Mouse (Mus musculus) heart, embryonic 14.5 days (tissue): ENCODE results near the gene Syt7. TPM values are rescaled to one million over a fixed set of nuclear protein-coding genes. Genes with fewer than 3 reads are reported as not detected.

Experiments
- ATAC-seq: fragments of 200-750 bp; cut with Nextera tagmentation; 2 replicates; pipeline ENCODE4 v1.8.0; 2017; ENCODE audit warnings: low read depth, moderate TSS enrichment; ENCODE audit not compliant: insufficient number of reproducible peaks, insufficient read depth, low FRiP score
- H3K27ac ChIP-seq, 2 experiments: fragments of 200-500 bp in 1 of 2; fragments of 300-500 bp in 1 of 2; sonication (generic) in 1 of 2; replicated peaks in 1 of 2; 2 replicates each; pipeline ENCODE4 v1.5.1; 2012 to 2014; ENCODE audit warnings: low read depth in 2 of 2, low read length in 2 of 2, control low read depth in 1 of 2, mild to moderate bottlenecking in 1 of 2, mixed read lengths in 1 of 2; ENCODE audit not compliant: control insufficient read depth in 1 of 2, insufficient read depth in 1 of 2
- H3K27me3 ChIP-seq: fragments of 300-500 bp; sonication (generic); 2 replicates; pipeline ENCODE4 v1.6.1; 2014; ENCODE audit warnings: mild to moderate bottlenecking, low read length, control low read depth; ENCODE audit not compliant: control insufficient read depth, insufficient read depth
- H3K36me3 ChIP-seq: fragments of 300-500 bp; sonication (generic); 2 replicates; pipeline ENCODE4 v1.6.1; 2014; ENCODE audit warnings: mild to moderate bottlenecking, control low read depth, low read length, mixed read lengths; ENCODE audit not compliant: control insufficient read depth, insufficient read depth
- H3K4me1 ChIP-seq, 2 experiments: fragments of 200-500 bp in 1 of 2; fragments of 300-500 bp in 1 of 2; sonication (generic) in 1 of 2; 2 replicates each; pipeline ENCODE4 v1.6.1; 2012 to 2014; ENCODE audit warnings: low read length in 2 of 2, control low read depth in 1 of 2, mixed read lengths in 1 of 2; ENCODE audit not compliant: control insufficient read depth in 2 of 2, insufficient read depth in 2 of 2
- H3K4me2 ChIP-seq: fragments of 300-500 bp; sonication (generic); 2 replicates; pipeline ENCODE4 v1.6.1; 2014; ENCODE audit warnings: mild to moderate bottlenecking, low read length
- H3K4me3 ChIP-seq, 2 experiments: fragments of 200-500 bp in 1 of 2; fragments of 300-500 bp in 1 of 2; sonication (generic) in 1 of 2; 2 replicates each; pipeline ENCODE4 v1.5.1; 2012 to 2014; ENCODE audit warnings: low read length in 2 of 2, mild to moderate bottlenecking in 2 of 2, control low read depth in 1 of 2, low read depth in 1 of 2, moderate library complexity in 1 of 2; ENCODE audit not compliant: control insufficient read depth in 1 of 2, insufficient read depth in 1 of 2
- H3K9ac ChIP-seq: fragments of 300-500 bp; sonication (generic); 2 replicates; pipeline ENCODE4 v1.6.1; 2014; ENCODE audit warnings: mild to moderate bottlenecking, low read length
- H3K9me3 ChIP-seq: fragments of 300-500 bp; sonication (generic); 2 replicates; pipeline ENCODE4 v1.6.1; 2016; ENCODE audit warnings: low read length, control low read depth; ENCODE audit not compliant: control insufficient read depth
- whole genome bisulfite sequencing: fragments of 180-500 bp; shearing (Covaris S2); extraction: QIAGEN DNeasy Blood & Tissue Kit; methylation state at CpG from one replicate; pipeline ENCODE4 v1.1.7; 2014; 5-methylcytosine and 5-hydroxymethylcytosine counted together
- polyA plus RNA-seq: library from polyadenylated mRNA; unstranded; fragments of >200 nt; fragmentation: Nextera tagmentation; extraction: Ambion mirVana; gene quantifications from 2 replicates; pipeline ENCODE4 v1.2.1, GENCODE M21; 2014

Syt7 gene
- polyA plus RNA-seq, 1 experiment from 2014 or later, result 0.92 TPM

- Histone ChIP-seq H3K4me2 (peak overlapping the region; percentile 6; the same call in 1 of the 2 replicates), H3K27ac (peak overlapping the region; percentile 9 to 64; a peak in 3 of 4 replicates), H3K27me3 (0 out of 2 replicates have a peak, but pooled peaks cover 4% of the 10 kb centered on the region), H3K36me3 (no peaks in the 10 kb centered on the region), H3K9me3 (no peaks in the 10 kb centered on the region), H3K4me3 (no peak overlapping the region), H3K9ac (no peak overlapping the region), H3K4me1 (peaks cover 19 to 32% of the 10 kb centered on the region in 2 experiments)
- 32% methylated on average over 9 of the region's 9 CpGs for WGBS
- ATAC-seq, result no peak
These were observed 45.1 kb downstream of the Syt7 start for GRCm38 (mm10) chr19:10433879-10434540.

GRCm38 (mm10) chr19:10434927-10435326 is 46.0 kb downstream of the Syt7 start:
- WGBS, result 79% methylated on average over 6 of the region's 6 CpGs
- H3K4me2 ChIP-seq, result no peak overlapping the region
- H3K4me3 ChIP-seq, result no peak overlapping the region
- no peak overlapping the region for H3K9ac ChIP-seq
- no peak for ATAC-seq
- H3K36me3 ChIP-seq, result no peaks in the 10 kb centered on the region
- no peaks in the 10 kb centered on the region for H3K9me3 ChIP-seq
- H3K4me1 ChIP-seq, result peaks cover 19 to 28% of the 10 kb centered on the region in 2 experiments
- no peak overlapping the region for H3K27ac ChIP-seq
- H3K27me3 ChIP-seq, result 0 out of 2 replicates have a peak, but pooled peaks cover 4% of the 10 kb centered on the region

GRCm38 (mm10) chr19:10435908-10436307 is 47.0 kb downstream of the Syt7 start:
- no peak overlapping the region for H3K4me2 ChIP-seq
- H3K4me1 ChIP-seq, result peaks cover 19 to 25% of the 10 kb centered on the region in 2 experiments
- WGBS, result 39% methylated on average over 3 of the region's 3 CpGs
- ATAC-seq, result no peak
- H3K9me3 ChIP-seq, result no peaks in the 10 kb centered on the region
- H3K27ac ChIP-seq, result no peak overlapping the region
- 0 out of 2 replicates have a peak, but pooled peaks cover 3% of the 10 kb centered on the region for H3K27me3 ChIP-seq
- H3K9ac ChIP-seq, result no peak overlapping the region
- H3K36me3 ChIP-seq, result no peaks in the 10 kb centered on the region
- H3K4me3 ChIP-seq, result no peak overlapping the region

GRCm38 (mm10) chr19:10436726-10437125 is 47.8 kb downstream of the Syt7 start:
- ATAC-seq, result no peak
- peaks cover 17 to 21% of the 10 kb centered on the region in 2 experiments for H3K4me1 ChIP-seq
- no peaks in the 10 kb centered on the region for H3K9me3 ChIP-seq
- H3K9ac ChIP-seq, result no peak overlapping the region
- H3K27ac ChIP-seq, result no peak overlapping the region
- no peak overlapping the region for H3K4me2 ChIP-seq
- WGBS, result 39% methylated on average over 1 of the region's 1 CpGs
- no peaks in the 10 kb centered on the region for H3K27me3 ChIP-seq
- no peaks in the 10 kb centered on the region for H3K36me3 ChIP-seq
- no peak overlapping the region for H3K4me3 ChIP-seq

- Histone ChIP-seq H3K27me3 (peaks cover 6% of the 10 kb centered on the region; the same call in 1 of the 2 replicates), H3K27ac (no peak overlapping the region), H3K36me3 (no peaks in the 10 kb centered on the region), H3K9me3 (no peaks in the 10 kb centered on the region), H3K9ac (no peak overlapping the region), H3K4me3 (no peak overlapping the region), H3K4me1 (peaks cover 17 to 21% of the 10 kb centered on the region in 2 experiments), H3K4me2 (no peak overlapping the region)
- no peak for ATAC-seq
- WGBS, result 72% methylated on average over 1 of the region's 1 CpGs
These were observed 48.6 kb downstream of the Syt7 start for GRCm38 (mm10) chr19:10437521-10437920.

- ATAC-seq, result no peak
- Histone ChIP-seq H3K36me3 (no peaks in the 10 kb centered on the region), H3K9ac (no peak overlapping the region), H3K4me2 (no peak overlapping the region), H3K27me3 (peaks cover 13% of the 10 kb centered on the region), H3K27ac (no peak overlapping the region), H3K4me3 (no peak overlapping the region), H3K4me1 (no peaks in the 10 kb centered on the region), H3K9me3 (no peaks in the 10 kb centered on the region)
- 66% methylated on average over 15 of the region's 15 CpGs for WGBS
These were observed 55.9 kb downstream of the Syt7 start for GRCm38 (mm10) chr19:10444685-10445369.

GRCm38 (mm10) chr19:10448275-10448674 is 59.4 kb downstream of the Syt7 start:
- Histone ChIP-seq H3K36me3 (no peaks in the 10 kb centered on the region), H3K9ac (no peak overlapping the region), H3K4me2 (no peak overlapping the region), H3K27me3 (peaks cover 35% of the 10 kb centered on the region), H3K4me1 (no peaks in the 10 kb centered on the region), H3K4me3 (no peak overlapping the region), H3K27ac (no peak overlapping the region), H3K9me3 (no peaks in the 10 kb centered on the region)
- 85% methylated on average over 7 of the region's 7 CpGs for WGBS
- no peak for ATAC-seq
